Mouse (Mus musculus) urinary bladder, adult 2 months (tissue): ENCODE results near the gene Tsg101. TPM values are rescaled to one million over a fixed set of nuclear protein-coding genes. Genes with fewer than 3 reads are reported as not detected.
A peak's percentile ranks its signal among the peaks of the same experiment; 100 is the strongest.

Experiments
- DNase-seq: peaks from one replicate; pipeline ENCODE4 v3.0.0; 2022; ENCODE audit warnings: low spot score
- polyA plus RNA-seq: library from polyadenylated mRNA; depleted of rRNA; stranded (reverse); fragments of >200 nt; gene quantifications from 2 replicates; pipeline ENCODE4 v1.2.3, GENCODE M21; 2012

The Tsg101 gene
- polyA plus RNA-seq, 1 experiment: 43.6 TPM

DNA sequence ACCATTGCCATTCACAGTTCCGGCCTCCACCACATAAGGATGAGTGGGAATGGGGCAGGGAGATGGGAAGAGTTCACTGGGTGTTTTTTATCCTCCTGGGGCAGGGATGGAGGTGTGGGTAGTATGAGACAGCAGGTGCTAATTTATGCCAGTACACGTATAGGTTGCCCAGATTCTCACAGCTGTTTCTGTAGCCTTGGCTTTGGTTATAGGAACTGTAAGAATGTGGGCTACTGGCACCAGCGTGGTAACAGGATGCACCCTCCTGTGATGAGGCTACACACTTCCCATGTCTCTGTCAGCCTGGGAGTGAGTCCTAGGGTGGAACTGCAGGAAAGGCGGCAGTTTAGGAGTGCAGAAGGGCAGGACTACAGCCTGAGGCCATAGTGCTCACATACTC, 42.9 kb downstream of the Tsg101 start:
- no peak for DNase-seq

GRCm38 (mm10) chr7:46871988-46872387, 47.8 kb downstream of the Tsg101 start:
- no peak for DNase-seq

DNA sequence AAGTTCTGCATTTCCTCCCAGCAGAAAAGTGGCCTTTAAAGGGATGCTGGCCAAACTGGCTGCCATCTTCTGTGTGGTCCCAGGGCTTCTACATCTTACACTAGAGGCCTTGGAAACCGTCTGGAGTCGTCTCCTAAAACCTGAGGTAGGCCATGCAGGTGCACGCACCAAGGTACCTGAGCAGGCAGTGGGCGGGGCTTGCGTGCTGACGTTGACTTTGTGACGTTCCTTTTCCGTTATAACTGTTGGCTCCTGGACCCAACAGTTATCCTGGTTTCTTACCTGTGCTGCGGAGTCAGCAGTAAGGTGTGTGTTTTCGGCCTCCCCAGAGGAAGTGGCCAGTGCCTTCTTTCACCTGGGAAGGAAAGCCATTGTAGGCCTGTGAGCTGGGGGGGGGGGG, 58.8 kb downstream of the Tsg101 start, which contains the start of gene Ldhc:
Gene Ldhc, plus strand, starts transcription at position 208 of the 400 bp plus-strand sequence.
- no peak for DNase-seq

- no peak for DNase-seq
These were observed 60.7 kb downstream of the Tsg101 start for GRCm38 (mm10) chr7:46859031-46859430.

GRCm38 (mm10) chr7:46857436-46857835, 62.3 kb downstream of the Tsg101 start:
- no peak for DNase-seq

DNA sequence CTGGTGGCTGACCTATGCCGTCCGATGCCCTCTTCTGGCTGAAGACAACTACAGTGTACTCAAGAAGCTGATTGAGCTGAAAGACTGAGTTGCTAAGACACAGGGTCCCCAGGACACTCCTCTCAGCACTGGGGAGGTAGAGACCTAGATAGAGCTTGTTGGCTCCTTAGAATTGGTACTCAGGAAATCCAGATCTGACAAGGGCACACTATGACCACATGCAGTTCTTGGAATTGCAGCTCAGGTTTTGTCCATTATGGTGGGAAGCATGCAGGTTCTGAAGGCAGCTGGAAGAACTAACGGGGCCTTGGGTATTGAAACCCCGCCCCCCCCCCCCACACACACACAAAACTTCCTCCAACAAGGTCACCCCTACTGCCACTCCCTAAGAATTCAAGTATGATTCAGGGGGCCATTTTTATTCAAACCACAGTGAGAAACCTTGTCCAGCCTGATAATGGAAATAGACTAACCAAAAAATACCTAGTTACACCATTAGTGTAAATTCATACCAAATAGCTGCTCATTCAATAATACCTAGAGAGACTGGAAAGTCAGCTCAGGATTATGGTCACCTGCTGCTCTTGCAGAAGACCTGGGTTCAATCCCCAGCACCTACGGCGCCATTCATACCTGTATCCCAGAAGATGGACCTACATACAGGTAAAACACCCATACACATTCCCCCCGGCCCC, 63.8 kb downstream of the Tsg101 start:
- no peak for DNase-seq

DNA sequence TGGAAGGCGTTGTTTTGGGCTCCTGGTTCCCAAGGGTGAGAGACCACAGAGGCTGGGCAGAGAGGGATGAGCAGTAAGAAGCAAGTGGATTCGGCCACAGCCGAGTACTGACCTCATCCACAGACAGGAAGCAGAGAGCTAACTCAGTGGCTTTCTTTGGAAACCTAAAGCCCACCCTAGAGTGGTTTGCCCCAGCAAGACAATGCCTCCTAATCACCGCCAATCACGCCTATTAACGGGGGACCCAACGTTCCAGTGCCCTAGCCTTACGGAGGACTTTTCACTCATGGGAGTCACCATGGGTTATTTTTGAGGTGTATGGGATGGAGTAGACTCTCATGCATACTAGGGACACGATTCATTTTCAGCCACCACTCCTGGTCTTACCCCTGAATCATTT, 66.4 kb downstream of the Tsg101 start:
- no peak for DNase-seq

DNA sequence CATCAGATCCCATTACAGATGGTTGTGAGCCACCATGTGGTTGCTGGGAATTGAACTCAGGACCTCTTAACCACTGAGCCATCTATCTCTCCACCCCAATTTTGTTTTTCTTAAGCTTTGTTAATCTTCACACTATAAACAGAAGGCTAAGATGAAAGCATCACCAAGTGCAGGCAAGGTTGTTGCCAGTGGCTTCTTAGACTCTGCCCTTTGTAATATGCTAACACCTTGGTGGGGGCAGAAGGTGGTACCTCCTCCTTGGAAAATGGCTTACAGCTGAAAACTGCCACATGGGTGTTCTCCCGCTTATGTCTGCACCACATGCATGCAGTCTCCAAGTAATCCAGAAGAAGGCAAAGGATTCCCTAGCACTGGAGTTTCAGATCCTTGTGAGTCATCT, 67.1 kb downstream of the Tsg101 start:
- no peak for DNase-seq

GRCm38 (mm10) chr7:46851026-46851425, 68.7 kb downstream of the Tsg101 start:
- DNase-seq: no peak

DNA sequence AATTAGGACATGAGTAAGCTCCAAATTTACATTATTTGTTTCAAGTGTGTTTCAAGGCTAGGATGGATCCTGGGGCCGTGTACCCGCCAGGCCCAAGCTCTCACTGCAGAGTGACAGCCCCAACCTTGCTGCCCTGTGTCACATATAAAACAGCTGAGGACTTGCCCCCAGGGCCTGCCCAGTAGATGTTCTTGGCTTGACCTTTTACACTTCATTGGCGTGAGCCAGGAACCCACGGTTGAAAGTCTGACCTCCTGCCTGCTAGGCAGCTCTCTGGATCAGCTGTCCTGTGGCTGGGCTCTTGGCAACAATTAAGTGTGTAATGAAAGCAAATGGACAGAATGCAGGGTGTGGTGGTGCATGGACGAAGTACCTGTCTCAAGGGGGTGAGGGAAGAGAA, 70.5 kb downstream of the Tsg101 start:
- DNase-seq: no peak

DNA sequence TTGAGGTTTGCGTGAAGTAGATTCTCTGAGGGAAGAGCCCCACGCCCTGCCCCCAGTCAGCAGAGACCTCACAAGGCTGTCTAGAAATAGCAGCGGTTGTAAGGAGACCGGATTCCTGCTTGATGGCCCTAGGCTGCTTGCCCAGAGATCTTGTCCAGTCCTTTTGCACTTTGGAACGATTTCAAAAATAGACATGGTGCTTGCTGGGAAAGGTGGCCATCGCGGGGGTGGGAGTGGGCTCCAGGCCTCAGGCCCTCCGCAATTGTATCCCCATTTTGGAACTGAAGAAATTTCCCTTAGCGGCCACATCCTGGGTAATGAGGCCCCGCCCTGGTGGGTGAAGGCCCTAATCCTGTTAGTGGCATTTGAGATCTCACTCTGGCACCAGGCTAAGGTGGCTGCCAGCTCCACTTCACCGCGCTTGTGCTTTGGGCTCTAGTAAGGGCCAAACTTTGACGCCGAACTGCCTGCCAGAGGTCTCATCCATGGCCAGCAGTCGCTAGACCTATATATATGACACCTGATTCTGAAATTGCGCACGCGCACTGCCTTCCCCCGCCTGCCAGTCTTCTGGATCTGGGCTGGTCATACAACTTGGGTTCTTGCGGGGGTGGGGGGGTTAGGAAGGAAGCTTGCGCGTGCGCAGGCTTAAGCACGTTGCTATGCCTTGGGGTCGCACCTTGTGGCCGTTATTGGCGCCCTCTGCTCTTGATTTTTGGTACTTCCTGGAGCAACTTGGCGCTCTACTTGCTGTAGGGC, 73.1 kb downstream of the Tsg101 start:
- DNase-seq: peak; percentile 48

DNA sequence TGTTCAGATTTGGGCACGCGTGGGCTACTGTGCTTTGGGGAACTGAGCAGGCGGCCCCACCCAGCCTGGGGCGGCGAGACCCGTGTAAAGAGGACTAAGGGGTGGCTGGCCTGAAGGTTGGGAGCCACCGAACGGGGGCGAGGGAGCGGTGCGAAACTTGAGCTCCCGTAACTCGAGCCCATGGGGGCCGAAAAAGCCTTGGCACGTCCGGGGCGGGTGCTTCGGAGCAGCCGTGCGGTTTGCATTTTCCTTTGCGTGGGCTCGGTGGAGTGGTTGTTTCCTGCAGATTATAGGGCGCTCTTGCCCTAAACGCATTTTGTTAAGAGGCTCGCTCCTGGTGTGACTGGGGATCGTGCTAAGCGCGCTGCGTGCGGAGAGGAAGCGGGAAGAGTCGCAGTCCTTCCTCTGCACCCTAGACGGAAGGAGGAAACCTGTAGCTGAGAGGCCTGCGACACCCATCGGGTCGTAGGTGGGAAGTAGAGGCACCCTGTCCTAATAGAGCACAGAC, 73.7 kb downstream of the Tsg101 start:
- DNase-seq: peak; percentile 40

GRCm38 (mm10) chr7:46845211-46845977, 74.4 kb downstream of the Tsg101 start:
- peak; percentile 91 for DNase-seq

- no peak for DNase-seq
These were observed 76.2 kb downstream of the Tsg101 start for GRCm38 (mm10) chr7:46843576-46843975.

- DNase-seq: no peak
These were observed 77.5 kb downstream of the Tsg101 start for GRCm38 (mm10) chr7:46842278-46842677.

DNA sequence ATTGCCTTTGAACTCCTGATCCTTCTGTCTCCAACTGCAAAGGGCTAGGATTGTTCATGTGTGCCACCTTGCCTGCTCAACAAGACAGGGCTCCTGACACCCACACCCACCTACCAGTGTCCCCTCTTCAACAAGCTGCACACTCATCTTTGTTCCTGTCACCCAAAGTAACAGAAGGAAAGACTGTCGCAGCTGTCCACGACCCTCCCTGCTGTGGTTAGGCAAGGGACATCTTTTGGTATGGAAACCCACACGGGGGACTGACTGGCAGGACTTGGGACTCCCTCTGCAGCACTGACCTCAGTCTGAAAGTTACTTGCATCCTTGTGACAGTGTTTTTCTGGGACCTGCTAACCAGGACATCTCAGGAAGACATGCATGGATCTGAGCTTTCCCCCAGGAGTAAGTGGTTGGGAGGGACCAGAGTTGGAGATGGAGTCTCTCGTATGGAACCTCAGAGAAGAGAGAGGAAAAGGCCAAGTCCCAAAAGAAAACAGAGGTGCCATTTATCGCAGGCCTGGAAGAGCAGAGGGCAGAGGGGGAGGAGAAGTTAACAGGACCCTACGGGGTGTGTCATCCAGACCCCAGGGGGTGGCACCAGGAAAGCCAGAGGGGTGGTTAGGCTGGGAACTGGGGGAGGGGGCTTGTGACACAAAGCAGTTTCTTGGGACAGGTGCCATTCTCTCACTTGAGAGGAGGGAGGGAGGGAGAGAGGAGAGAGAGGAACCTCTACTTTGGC, 78.8 kb downstream of the Tsg101 start, which contains the start of gene Ldha:
Gene Ldha, plus strand, starts transcription at position 689 of the 739 bp plus-strand sequence.
- no peak for DNase-seq

- DNase-seq: no peak
These were observed 79.4 kb downstream of the Tsg101 start for GRCm38 (mm10) chr7:46840326-46840725.

- no peak for DNase-seq
These were observed 79.9 kb downstream of the Tsg101 start for GRCm38 (mm10) chr7:46839861-46840260.

- no peak for DNase-seq
These were observed 80.3 kb downstream of the Tsg101 start for GRCm38 (mm10) chr7:46839446-46839845.
